Mouse (Mus musculus) erythroblast, embryonic 14.5 days (primary cell): Measurements from ENCODE around the gene Mfng.

Source experiments
- GATA1 ChIP-seq: IDR thresholded peaks from 2 replicates; pipeline ENCODE4 v1.6.1; 2012; ENCODE audit warnings: low read length, inconsistent platforms, mixed read lengths
- TAL1 ChIP-seq: IDR thresholded peaks from 3 replicates; pipeline ENCODE4 v1.6.1; 2012; ENCODE audit warnings: low read length, inconsistent platforms, mixed read lengths

DNA sequence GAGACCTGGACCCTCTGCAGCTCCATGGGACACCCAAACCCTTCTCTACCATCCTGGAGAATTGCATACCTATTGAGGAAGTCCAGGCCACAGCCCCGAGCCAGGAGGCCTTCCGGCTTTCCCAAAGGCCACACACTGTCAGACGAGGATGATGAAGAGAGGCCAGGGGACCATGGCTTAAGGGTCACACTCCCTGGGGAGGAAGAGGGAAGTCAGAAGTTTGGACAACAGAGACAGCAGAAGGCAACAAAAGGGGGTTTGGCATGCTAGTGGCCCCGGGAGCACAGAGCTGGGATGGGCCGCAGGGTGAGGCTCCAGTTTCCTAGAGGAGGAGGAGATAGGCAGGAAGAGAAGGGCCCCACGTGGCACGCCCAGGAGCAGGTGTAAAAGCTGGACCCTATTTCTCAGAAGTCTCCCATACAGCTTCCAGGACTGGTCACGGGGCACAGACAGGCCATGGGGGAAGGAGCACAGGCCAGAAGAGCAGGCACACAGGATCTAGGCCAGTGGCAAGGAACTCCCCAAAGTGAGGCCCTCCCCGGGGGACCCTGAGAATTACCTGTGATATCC is 14.1 kb upstream of the Mfng start:
- TF ChIP-seq TAL1: no peak
- no peak for TF ChIP-seq GATA1
